Mouse (Mus musculus) hindlimb bud, embryonic 11.5 days (tissue): ENCODE data around the gene Ankmy2.
"Not testable (repeated sequence)": the region's sequence is repeated elsewhere in the genome, so short reads cannot be mapped to it uniquely, and the experiment has no call there.

Experiments used
- DNase-seq: peaks from one replicate; pipeline ENCODE4 v3.0.0-alpha.2; 2012; ENCODE audit warnings: low read depth, low spot score; ENCODE audit errors: extremely low spot score

Ankmy2 gene

GRCm38 (mm10) chr12:36157304-36157637 is 357 bp downstream of the Ankmy2 start:
- no peak for DNase-seq

- DNase-seq = no peak
Observed at GRCm38 (mm10) chr12:36157638-36158308, 859 bp downstream of the Ankmy2 start, which contains the start of gene Bzw2. Bzw2 (minus strand) TSS chr12:36158080.

DNA sequence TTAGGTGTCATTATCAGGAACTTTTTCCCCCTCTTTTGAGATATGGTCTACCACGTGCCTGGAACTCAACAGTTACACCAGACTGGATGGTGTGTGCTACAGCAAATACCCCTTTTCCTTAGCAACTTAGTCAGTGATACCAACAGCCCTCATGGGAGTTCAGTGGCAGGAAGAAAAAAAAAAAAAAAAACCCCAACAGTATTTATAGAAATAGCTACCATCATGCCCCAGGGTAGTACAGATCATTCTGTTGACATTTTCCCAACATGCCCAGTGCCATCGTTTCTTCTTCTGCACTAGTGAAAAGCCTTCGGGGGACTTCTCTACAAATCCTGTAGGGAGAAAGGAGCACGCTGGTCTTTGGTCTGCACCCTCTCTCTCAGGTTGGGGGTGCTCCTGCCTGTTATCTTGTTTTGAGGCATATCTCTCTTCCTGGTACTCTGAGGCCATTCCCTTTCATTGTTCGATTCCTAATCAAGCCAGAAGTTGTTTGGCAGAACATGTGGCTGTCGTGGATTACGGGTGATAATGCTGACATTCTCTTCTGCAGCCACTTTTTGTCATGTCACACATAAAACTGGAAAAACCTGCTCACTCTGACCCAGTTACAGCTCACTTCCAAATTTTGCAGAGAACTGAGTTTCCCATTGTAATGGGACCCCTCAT is 7.3 kb downstream of the Ankmy2 start:
- DNase-seq = no peak

DNA sequence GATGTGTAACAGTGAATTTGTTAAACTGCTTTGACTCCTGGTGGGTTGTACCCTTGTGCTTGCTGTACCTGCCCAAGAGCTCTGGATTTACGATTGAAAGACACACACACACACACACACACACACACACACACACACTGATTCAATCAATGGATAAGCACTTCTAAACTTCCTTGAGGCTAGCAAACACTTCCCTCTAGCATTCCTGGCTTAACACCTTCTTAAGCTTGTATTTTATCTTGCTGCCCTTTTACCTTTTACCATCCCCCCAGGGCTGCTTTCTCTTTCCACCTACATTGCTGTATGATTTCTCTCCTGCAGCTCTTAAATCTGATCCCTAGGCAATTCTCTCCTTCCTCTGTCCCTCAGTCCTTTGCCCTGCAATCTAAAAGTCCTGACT is 8.4 kb downstream of the Ankmy2 start:
- DNase-seq = no peak

GRCm38 (mm10) chr12:36177227-36177626 is 20.3 kb downstream of the Ankmy2 start:
- no peak for DNase-seq

DNA sequence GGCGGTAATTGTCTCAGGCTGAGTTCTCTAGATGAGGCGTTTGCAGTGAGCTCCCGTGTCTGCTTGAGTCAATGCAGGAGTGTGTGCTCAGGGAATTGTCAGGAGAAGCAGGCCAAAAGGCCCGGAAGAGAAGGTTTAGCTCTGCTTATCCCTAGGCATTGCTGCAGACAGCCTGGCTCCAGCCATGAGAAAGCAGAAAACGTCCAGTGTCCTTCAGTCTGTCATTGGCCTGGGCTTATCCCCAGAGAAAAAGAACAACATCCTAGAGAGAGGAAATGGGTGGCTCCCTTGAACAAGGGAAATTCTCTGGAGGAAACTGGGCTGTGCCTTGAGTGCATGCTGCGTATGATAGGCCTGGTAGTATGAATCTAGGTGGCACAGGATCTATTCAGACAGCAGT is 25.7 kb downstream of the Ankmy2 start:
- DNase-seq = no peak

DNA sequence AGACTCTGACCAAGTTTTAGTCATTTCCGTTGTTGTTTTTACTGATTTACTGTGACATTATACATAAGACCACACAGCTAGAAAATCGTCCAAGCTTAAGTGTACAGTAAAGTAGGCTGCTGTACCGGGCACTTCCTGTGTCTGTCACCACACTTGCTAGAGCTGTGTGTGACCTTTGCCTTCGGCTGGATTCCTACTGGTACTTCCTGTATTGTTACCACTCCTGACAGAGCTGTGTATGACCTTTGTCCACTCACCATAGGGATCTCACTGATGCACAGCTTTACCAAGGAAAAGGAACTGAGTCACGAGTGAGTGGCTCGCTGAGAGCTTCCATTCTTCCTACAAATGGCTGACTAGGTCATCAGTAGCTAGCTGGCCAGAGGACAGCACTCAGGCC is 30.2 kb downstream of the Ankmy2 start:
- DNase-seq = no peak

DNA sequence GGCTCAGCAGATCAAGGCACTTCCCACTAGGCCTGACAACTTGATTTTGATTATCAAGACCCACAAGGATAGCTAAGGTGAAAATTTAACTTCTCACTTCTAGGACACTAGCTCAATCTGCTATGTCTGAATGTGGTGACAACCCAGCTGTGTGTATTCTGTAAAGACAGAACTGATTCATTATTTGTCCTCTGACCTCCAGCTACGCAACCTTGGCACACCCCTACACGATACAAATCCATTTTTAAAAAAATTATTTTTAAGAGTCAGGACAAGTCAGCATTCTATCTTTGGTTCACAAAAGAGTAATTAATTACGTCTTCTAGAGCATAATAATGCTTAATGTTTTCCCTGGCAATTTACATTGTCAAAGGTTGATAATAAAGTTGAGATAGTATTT is 32.7 kb downstream of the Ankmy2 start:
- no peak for DNase-seq

DNA sequence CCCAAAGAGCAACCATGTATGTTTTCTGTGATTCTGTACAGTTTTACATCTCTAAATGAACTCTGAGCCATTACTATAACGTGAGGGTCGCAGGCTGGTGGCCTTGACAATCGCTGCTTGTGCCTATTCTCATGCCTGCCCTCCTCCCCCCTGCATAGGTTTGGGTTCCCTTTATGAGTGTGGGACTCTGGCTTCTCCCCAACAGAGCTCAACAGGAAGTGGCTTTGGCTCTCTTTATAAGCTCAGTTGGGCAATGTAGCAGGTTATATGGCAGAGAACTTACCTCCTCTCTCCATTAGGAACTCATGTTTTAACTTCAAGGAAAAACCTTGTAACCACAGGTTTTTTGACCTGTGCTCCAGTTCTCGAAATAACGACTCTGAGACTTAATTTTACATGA is 33.4 kb downstream of the Ankmy2 start:
- DNase-seq = no peak

DNA sequence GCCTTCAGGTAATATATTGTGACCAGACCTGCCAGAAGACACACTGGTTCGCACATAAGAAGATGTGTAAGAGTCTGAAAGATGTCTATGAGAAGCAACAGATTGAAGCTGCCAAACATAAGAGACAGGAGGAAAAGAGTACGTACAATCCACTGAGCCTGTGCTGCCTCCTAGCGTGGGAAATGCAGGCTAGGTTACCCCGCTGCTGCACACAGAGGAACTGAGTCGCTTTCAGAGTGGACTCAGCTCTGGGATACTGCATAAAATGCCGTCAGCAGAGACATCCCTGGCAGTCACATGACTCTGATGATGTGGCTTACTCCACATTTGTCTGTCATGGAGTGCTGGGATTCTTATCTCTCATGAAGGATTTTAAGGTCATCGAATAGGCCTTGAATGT is 38.1 kb downstream of the Ankmy2 start:
- no peak for DNase-seq

GRCm38 (mm10) chr12:36205579-36206119 is 48.7 kb downstream of the Ankmy2 start:
- not testable (repeated sequence) for DNase-seq

DNA sequence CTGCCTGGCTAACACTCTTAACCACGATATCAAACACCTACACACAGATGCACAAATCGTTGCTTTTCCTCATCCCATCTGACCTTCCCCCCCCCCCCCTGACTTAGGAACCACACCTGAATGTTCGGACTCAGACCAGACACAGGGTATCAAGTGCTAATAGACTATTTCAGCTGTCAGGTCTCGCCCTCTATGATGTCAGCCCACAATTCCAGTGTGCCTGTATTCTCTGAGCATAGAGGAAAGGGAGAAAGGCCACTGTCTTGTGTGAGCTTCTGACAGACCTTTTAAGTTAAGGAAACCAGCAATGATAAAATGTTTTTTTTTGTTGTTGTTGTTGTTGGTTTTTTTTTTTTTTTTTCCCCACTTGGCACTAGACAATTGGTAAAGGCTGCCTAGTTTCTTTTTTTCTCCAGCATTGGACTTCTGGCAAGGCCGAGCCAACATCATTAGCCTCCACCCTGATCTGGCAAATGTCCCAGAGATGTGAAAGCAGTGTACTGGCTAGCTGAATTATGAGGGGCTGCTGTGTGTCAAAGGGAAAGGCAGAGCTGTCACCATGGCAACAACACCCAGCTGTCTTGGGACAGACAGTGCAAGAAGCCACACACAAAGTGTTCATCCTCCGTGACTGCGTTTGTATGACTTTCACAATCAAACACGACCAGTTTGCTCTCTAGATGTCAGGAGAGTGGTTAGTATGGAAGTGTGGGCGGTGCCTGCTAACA is 50.3 kb downstream of the Ankmy2 start:
- DNase-seq = no peak

- no peak for DNase-seq
Observed at GRCm38 (mm10) chr12:36207800-36208148, 50.9 kb downstream of the Ankmy2 start.

DNA sequence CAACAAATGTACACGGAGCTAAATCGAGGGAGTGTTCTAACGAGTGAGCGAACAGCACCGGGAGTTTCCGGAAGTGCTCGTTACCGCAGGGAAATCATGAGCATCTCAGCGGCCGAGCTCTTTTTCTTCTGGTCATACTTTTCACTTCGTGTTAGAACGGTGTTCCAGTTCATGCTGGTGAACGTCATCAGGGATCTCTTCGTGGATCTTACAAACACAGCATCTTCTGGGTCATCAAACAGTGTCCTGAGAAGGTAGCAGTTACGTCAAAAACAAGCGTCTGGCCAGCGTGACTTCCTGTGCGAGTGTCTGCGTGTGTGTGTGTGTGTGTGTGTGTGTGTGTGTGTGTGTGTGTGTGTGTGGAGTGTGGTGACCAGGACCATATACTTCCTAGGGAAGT is 51.5 kb downstream of the Ankmy2 start:
- DNase-seq = no peak

GRCm38 (mm10) chr12:36210096-36210495 is 53.2 kb downstream of the Ankmy2 start:
- DNase-seq = no peak

- no peak for DNase-seq
Observed at GRCm38 (mm10) chr12:36214389-36215148, 57.7 kb downstream of the Ankmy2 start.

GRCm38 (mm10) chr12:36215149-36215480 is 58.2 kb downstream of the Ankmy2 start:
- peak; percentile 60 for DNase-seq

GRCm38 (mm10) chr12:36216230-36216629 is 59.3 kb downstream of the Ankmy2 start:
- no peak for DNase-seq

GRCm38 (mm10) chr12:36216905-36217304 is 60.0 kb downstream of the Ankmy2 start:
- DNase-seq = no peak

DNA sequence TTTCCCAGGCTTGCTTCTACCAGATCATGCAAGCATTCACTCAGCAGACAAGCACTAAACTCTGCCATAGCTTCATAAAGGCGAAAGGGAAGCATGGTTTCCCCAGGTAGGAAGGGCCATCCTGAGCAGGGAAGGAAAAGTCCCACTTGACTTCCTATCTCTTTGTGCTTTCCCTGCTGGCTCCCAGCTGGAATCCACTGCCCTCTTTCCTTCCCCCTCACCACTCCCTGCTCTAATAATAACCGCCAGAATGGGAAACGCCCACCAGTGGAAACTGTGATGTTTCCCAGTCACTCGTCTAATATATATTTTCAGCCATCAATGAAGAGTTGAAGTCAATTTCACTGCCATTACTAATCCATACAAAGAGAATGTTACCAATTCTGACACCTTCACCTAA is 67.5 kb downstream of the Ankmy2 start:
- no peak for DNase-seq

GRCm38 (mm10) chr12:36231386-36231785 is 74.5 kb downstream of the Ankmy2 start:
- DNase-seq = no peak
